Mouse (Mus musculus): Measurements from ENCODE around the gene Gm15737. TPM values are rescaled to one million over a fixed set of nuclear protein-coding genes. Genes with fewer than 3 reads are reported as not detected.

Gene Gm15737
- polyA plus RNA-seq, 1 experiment: not detected

DNA sequence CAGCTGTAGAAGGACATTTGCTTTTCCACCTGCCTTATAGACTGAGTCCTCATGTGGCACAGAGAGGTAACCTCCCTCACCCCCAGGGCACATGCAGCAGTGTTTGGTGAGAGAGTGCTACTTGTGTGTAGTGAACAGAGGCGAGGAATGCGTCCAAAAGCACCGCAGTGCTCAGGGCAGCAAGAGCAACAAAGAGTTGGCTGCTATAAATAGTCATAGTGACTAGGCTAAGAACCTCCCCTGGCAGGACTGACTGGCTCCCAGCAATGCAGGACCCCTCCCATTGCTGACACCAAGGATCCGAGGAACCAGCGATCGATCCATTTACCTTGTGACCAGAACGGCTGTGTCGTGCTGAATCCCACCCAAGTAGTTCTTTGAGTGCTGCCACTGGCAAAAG is 40.2 kb downstream of the Gm15737 start:
- Histone ChIP-seq H3ac (ENCODE audit: control insufficient read depth, insufficient read length) (no peak overlapping the region), H3K4me2 (ENCODE audit: low read depth) (no peak overlapping the region), H3K36me3 (ENCODE audit: control insufficient read depth, insufficient read depth) (no peaks in the 10 kb centered on the region), H3K4me3 (no peak overlapping the region), H3K27me3 (ENCODE audit: control insufficient read depth, insufficient read depth, insufficient read length) (no peaks in the 10 kb centered on the region), H3K79me2 (ENCODE audit: control insufficient read depth, insufficient read depth) (no peaks in the 10 kb centered on the region)
- TF ChIP-seq CEBPB (IDR thresholded peaks at IDR 0.05; ENCODE audit: insufficient read depth, poor library complexity, severe bottlenecking) (no peak), MAX (IDR thresholded peaks at IDR 0.05; ENCODE audit: low read depth) (no peak), REST (IDR thresholded peaks at IDR 0.05; ENCODE audit: insufficient read depth, insufficient read length) (no peak), TCF3 (IDR thresholded peaks at IDR 0.05; ENCODE audit: insufficient read length, low read depth) (no peak), POLR2AphosphoS2 (IDR thresholded peaks at IDR 0.05; ENCODE audit: insufficient read length, low read depth) (no peak)

DNA sequence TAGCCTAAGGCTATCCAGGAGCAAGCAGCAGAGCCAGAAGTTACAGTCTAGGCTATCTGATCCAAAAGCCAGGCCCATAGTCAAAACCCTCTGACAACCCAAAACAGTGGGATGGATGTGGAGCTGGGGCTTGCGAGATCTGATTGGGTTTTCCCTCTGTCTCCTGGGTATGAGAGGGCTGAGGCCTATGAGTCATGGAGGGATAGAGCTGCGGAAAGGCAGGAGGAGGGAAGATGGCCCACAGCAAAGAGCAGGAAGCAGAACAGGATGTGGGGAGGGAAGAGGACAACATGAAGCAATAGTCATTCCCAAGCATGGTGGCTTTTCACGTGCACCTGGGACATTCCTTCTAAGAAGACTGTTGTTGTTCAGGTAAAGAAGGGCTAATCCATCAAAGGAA is 41.5 kb downstream of the Gm15737 start:
- Histone ChIP-seq H3K4me2 (ENCODE audit: low read depth) (no peak overlapping the region), H3ac (ENCODE audit: control insufficient read depth, insufficient read length) (no peak overlapping the region), H3K36me3 (ENCODE audit: control insufficient read depth, insufficient read depth) (no peaks in the 10 kb centered on the region), H3K4me3 (no peak overlapping the region), H3K27me3 (ENCODE audit: control insufficient read depth, insufficient read depth, insufficient read length) (no peaks in the 10 kb centered on the region), H3K79me2 (ENCODE audit: control insufficient read depth, insufficient read depth) (no peaks in the 10 kb centered on the region)
- no peak for TF ChIP-seq TCF3 (IDR thresholded peaks at IDR 0.05; ENCODE audit: insufficient read length, low read depth)
- no peak for TF ChIP-seq MYOD1 (IDR thresholded peaks at IDR 0.05; ENCODE audit: control insufficient read depth in 1 of 3, insufficient read length in 2 of 3, low read depth in 2 of 3)
- no peak for TF ChIP-seq MAX (IDR thresholded peaks at IDR 0.05; ENCODE audit: low read depth)
- TF ChIP-seq POLR2A (IDR thresholded peaks at IDR 0.05; ENCODE audit: insufficient read length, low read depth): no peak
- no peak for TF ChIP-seq E2F4 (IDR thresholded peaks at IDR 0.05; ENCODE audit: insufficient read depth)
- no peak for TF ChIP-seq POLR2AphosphoS2 (IDR thresholded peaks at IDR 0.05; ENCODE audit: insufficient read length, low read depth)
- no peak for TF ChIP-seq REST (IDR thresholded peaks at IDR 0.05; ENCODE audit: insufficient read depth, insufficient read length)
- no peak for TF ChIP-seq SRF (IDR thresholded peaks at IDR 0.05; ENCODE audit: control insufficient read depth, insufficient read length, low read depth)
- TF ChIP-seq TCF12 (IDR thresholded peaks at IDR 0.05; ENCODE audit: insufficient read depth, poor library complexity, severe bottlenecking): no peak
- no peak for TF ChIP-seq USF1 (IDR thresholded peaks at IDR 0.05; ENCODE audit: low read depth)

DNA sequence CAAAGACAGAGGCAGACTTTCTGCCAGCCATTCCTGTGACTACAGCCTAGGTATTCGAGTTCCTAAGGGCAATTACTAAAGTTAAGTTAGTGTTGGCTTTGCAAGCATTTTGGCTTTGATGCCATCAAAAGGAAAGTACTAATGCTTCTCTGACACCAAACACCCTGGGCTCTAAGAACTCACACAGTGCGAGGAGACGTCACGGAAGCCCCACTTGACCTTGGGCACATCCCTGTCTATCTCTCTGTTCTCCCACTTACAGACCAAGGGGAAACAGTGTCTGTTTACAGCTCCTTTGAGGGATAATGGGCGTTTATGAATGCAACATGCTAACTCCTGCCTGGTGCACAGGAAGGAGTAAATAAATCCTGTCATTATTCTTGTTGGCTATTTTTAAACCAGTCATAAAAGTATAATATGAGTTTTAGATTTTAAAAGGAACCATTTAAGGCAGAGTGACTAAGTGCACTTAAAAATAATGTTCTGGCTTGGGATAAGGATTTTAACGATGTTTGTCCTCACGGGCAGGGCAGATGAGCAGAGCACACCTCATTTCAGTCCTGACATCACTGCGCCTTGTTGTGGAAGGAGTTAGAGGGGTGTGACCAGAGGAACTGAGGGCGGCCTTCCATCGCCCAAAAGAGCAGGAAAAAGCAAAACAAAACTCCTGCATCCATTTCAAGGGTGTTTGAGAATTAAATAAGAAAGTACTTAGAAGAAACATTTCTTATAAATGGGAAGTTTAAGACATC is 52.0 kb downstream of the Gm15737 start:
- H3K4me2 ChIP-seq (ENCODE audit: low read depth): no peak overlapping the region
- no peaks in the 10 kb centered on the region for H3K36me3 ChIP-seq (ENCODE audit: control insufficient read depth, insufficient read depth)
- H3K27me3 ChIP-seq (ENCODE audit: control insufficient read depth, insufficient read depth, insufficient read length): no peaks in the 10 kb centered on the region
- no peak overlapping the region for H3ac ChIP-seq (ENCODE audit: control insufficient read depth, insufficient read length)
- no peak for TF ChIP-seq REST (IDR thresholded peaks at IDR 0.05; ENCODE audit: insufficient read depth, insufficient read length)
- TF ChIP-seq MAX (IDR thresholded peaks at IDR 0.05; ENCODE audit: low read depth): no peak
- TF ChIP-seq E2F4 (IDR thresholded peaks at IDR 0.05; ENCODE audit: insufficient read depth): no peak
- TF ChIP-seq TCF3 (IDR thresholded peaks at IDR 0.05; ENCODE audit: insufficient read length, low read depth): no peak
- TF ChIP-seq USF1 (IDR thresholded peaks at IDR 0.05; ENCODE audit: low read depth): no peak
- no peak for TF ChIP-seq MYOG (IDR thresholded peaks at IDR 0.05; ENCODE audit: control insufficient read depth in 1 of 3, insufficient read depth in 1 of 3, insufficient read length in 2 of 3, low read depth in 2 of 3)
- no peaks in the 10 kb centered on the region for H3K79me2 ChIP-seq (ENCODE audit: control insufficient read depth, insufficient read depth)
- no peak overlapping the region for H3K4me3 ChIP-seq

DNA sequence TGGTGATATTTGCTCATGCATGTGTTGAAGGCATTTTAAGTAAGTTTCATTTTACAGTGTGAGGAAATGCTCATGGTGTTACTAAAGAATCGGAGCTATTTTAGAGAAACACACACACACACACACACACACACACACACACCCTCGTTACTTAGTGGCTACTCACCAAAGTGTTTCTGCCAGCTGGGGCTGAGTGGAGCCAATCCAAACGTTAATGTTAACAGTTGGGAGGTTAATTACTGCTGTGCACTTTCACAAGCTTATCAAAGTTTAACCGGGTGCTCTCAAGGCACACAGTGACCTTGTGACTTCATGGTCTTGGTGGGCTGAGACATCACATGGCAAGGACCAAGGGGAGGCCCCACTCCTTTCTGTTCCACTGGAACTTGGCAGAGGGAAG is 52.7 kb downstream of the Gm15737 start:
- Histone ChIP-seq H3K4me3 (no peak overlapping the region), H3K4me2 (ENCODE audit: low read depth) (no peak overlapping the region), H3K36me3 (ENCODE audit: control insufficient read depth, insufficient read depth) (no peaks in the 10 kb centered on the region), H3K79me2 (ENCODE audit: control insufficient read depth, insufficient read depth) (no peaks in the 10 kb centered on the region), H3ac (ENCODE audit: control insufficient read depth, insufficient read length) (no peak overlapping the region), H3K27me3 (ENCODE audit: control insufficient read depth, insufficient read depth, insufficient read length) (no peaks in the 10 kb centered on the region)
- no peak for TF ChIP-seq USF1 (IDR thresholded peaks at IDR 0.05; ENCODE audit: low read depth)
- no peak for TF ChIP-seq MAX (IDR thresholded peaks at IDR 0.05; ENCODE audit: low read depth)
- no peak for TF ChIP-seq SRF (IDR thresholded peaks at IDR 0.05; ENCODE audit: control insufficient read depth, insufficient read length, low read depth)
- TF ChIP-seq TCF12 (IDR thresholded peaks at IDR 0.05; ENCODE audit: insufficient read depth, poor library complexity, severe bottlenecking): no peak
- TF ChIP-seq MYOG (IDR thresholded peaks at IDR 0.05; ENCODE audit: control insufficient read depth in 1 of 3, insufficient read depth in 1 of 3, insufficient read length in 2 of 3, low read depth in 2 of 3): no peak
- TF ChIP-seq E2F4 (IDR thresholded peaks at IDR 0.05; ENCODE audit: insufficient read depth): no peak
- TF ChIP-seq REST (IDR thresholded peaks at IDR 0.05; ENCODE audit: insufficient read depth, insufficient read length): no peak
- TF ChIP-seq POLR2A (IDR thresholded peaks at IDR 0.05; ENCODE audit: insufficient read length, low read depth): no peak
- TF ChIP-seq POLR2AphosphoS2 (IDR thresholded peaks at IDR 0.05; ENCODE audit: insufficient read length, low read depth): no peak
- TF ChIP-seq MYOD1 (IDR thresholded peaks at IDR 0.05; ENCODE audit: control insufficient read depth in 1 of 3, insufficient read length in 2 of 3, low read depth in 2 of 3): no peak
- TF ChIP-seq CEBPB (IDR thresholded peaks at IDR 0.05; ENCODE audit: insufficient read depth, poor library complexity, severe bottlenecking): no peak
- TF ChIP-seq TCF3 (IDR thresholded peaks at IDR 0.05; ENCODE audit: insufficient read length, low read depth): no peak

DNA sequence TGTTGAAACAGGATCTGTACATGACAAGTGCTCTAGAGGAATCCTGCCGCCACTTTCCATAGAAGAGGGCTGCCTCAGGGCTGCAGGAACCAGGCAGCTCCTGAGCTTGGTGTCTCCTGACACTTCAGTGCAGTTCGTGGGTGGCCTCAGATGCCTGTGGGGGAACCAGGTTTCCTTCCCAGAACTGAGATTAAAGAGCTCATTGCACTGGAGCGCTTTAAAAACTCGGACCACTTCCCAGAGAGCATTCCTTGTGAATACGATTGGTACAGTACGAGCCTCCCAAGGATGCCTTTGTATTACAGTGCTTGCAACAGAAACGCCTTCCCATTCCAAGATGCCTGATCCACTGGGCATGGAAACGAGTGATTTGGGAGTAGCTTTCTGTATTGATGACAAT is 55.4 kb downstream of the Gm15737 start:
- Histone ChIP-seq H3ac (ENCODE audit: control insufficient read depth, insufficient read length) (no peak overlapping the region), H3K27me3 (ENCODE audit: control insufficient read depth, insufficient read depth, insufficient read length) (no peaks in the 10 kb centered on the region), H3K4me3 (no peak overlapping the region), H3K36me3 (ENCODE audit: control insufficient read depth, insufficient read depth) (no peaks in the 10 kb centered on the region), H3K4me2 (ENCODE audit: low read depth) (no peak overlapping the region), H3K79me2 (ENCODE audit: control insufficient read depth, insufficient read depth) (no peaks in the 10 kb centered on the region)
- no peak for TF ChIP-seq USF1 (IDR thresholded peaks at IDR 0.05; ENCODE audit: low read depth)
- no peak for TF ChIP-seq SRF (IDR thresholded peaks at IDR 0.05; ENCODE audit: control insufficient read depth, insufficient read length, low read depth)
- TF ChIP-seq MAX (IDR thresholded peaks at IDR 0.05; ENCODE audit: low read depth): no peak
- TF ChIP-seq POLR2A (IDR thresholded peaks at IDR 0.05; ENCODE audit: insufficient read length, low read depth): no peak
- TF ChIP-seq TCF3 (IDR thresholded peaks at IDR 0.05; ENCODE audit: insufficient read length, low read depth): no peak
- no peak for TF ChIP-seq TCF12 (IDR thresholded peaks at IDR 0.05; ENCODE audit: insufficient read depth, poor library complexity, severe bottlenecking)
- TF ChIP-seq CEBPB (IDR thresholded peaks at IDR 0.05; ENCODE audit: insufficient read depth, poor library complexity, severe bottlenecking): no peak
- TF ChIP-seq MYOG (IDR thresholded peaks at IDR 0.05; ENCODE audit: control insufficient read depth in 1 of 3, insufficient read depth in 1 of 3, insufficient read length in 2 of 3, low read depth in 2 of 3): no peak
- no peak for TF ChIP-seq MYOD1 (IDR thresholded peaks at IDR 0.05; ENCODE audit: control insufficient read depth in 1 of 3, insufficient read length in 2 of 3, low read depth in 2 of 3)
- TF ChIP-seq REST (IDR thresholded peaks at IDR 0.05; ENCODE audit: insufficient read depth, insufficient read length): no peak
- TF ChIP-seq POLR2AphosphoS2 (IDR thresholded peaks at IDR 0.05; ENCODE audit: insufficient read length, low read depth): no peak
- TF ChIP-seq E2F4 (IDR thresholded peaks at IDR 0.05; ENCODE audit: insufficient read depth): no peak

Data from myocyte (in vitro differentiated cells).